Mouse (Mus musculus) cerebellum, postnatal 14 days (tissue): ENCODE results near the gene Appl2.

Source experiments
- DNase-seq, 2 experiments: peaks; one replicate each; pipeline ENCODE4 v3.0.0; 2021; ENCODE audit warnings: mixed read lengths in 2 of 2

Appl2 gene

GRCm38 (mm10) chr10:83563005-83563404, 85.5 kb downstream of the Appl2 start:
- no peak for DNase-seq
